Mouse (Mus musculus) embryo, embryonic 9.5 days (tissue): ENCODE data around the gene Sepsecs.
A peak's percentile ranks its signal among the peaks of the same experiment; 100 is the strongest.

Source experiments
- DNase-seq: peaks from one replicate; pipeline ENCODE4 v3.0.0-alpha.2; 2017; ENCODE audit errors: extremely low spot score

Sepsecs gene

DNA sequence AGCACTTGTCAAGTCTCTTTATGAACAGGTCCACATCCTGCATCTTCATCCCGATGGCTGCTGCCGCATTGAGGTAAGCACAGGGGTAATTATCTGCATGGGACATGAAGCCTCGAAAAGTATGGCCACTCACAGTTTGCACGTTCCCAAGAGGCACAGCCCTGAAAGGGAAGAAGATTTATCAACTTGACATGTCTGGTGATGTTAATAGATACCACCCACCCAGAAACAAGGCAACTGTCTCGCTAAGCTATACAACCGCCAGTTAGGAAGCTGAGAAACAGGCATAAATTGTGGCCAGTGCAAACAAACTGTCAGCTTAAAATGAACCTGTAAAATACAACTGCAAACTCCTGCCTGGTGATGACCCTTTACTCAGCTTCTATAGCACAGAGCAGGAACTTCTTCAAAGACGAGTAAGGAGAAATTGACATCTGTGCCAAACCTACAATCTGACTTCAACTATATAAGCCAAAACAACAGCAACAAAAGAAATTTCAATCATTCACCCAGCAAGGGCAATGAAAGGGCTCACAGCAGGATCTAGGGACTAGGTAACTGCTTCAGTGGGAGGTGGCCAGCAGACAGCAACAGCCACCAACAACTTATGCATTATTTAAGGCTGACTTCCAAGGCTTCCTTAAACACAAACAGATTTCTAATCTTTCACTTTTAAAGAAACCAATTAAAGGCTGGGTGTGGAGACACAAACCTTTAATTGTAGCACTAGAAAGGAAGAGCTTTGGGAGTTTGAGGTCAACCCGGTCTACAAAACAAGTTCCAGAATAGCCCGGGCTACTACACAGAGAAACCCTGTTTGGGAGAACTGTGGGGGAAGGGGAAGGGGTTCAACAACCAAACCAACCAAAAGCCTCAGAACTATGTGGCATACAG, 25.3 kb downstream of the Sepsecs start:
- DNase-seq: peak; percentile 33

DNA sequence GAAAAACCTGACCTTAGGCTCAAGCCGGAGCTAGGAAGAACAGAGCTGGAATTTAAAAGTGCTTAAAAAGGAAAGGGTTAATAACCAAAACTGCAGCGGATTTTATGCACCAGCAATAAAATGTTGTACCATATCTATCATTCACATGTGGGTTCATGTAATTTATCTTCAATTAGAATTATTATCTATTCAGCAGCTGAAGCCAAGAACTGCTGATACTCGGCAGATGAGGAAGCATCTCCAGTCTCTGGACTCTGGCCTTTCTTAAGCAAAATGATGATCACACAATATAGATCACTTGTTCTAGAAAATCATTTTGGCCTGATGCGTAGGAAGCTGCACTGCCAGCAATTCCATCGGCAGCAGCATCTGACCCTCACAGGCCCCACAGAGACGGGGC, 27.8 kb downstream of the Sepsecs start:
- no peak for DNase-seq

DNA sequence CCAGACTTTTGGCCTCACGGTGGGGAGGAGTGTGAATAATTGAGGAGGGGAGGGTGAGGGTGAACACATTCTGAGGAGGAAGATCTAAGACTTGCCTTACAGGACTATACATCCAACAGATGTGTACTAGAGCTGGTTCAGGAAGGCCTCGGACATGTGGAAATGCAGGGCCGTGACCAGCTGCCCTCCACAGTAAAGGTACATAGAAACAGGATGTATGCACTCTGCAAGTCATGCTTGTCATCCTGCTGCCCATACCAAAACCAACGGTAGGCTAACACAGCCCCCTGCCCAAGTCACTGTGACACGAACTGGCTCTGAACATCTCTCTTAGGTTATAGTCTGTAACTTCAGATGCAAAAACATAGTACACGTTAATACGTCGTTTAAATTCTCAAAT, 30.6 kb downstream of the Sepsecs start:
- no peak for DNase-seq

DNA sequence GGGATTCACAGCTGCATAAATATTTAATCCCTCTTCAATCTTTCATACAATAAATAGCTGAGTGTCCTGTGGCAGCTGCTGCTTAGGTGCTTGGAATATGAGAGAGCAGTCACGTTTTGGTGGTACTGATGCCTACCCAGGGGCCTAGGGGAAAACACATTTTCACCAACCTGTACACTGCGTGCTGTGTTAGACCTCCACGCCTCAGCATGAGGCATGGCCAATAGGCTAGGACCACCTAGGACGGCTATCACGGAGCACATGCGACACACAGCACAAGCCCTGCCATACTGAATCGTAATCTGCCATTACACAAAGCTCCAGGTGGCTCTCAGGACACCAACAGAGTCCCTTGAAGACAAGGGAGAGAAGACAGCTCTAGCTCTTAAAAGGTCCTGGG, 31.5 kb downstream of the Sepsecs start:
- no peak for DNase-seq

DNA sequence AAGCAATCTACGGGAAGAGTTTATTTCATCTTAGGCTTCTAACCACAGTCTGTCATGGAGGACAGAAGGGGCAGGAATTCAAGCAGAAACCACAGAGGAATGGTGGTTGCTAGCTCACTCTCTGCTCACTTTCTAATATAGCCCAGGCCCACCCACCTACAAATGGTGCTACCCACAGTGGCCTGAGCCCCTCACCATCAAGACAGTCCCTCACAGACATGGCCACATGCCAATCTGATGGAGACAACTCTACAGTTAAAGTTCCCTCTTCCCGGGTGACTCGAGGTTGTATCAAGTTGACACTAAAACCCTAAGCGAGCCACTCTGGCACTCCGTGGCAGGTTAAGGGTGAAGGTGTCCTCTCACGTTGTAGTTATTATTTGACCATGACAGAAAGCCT, 32.6 kb downstream of the Sepsecs start:
- DNase-seq: no peak

DNA sequence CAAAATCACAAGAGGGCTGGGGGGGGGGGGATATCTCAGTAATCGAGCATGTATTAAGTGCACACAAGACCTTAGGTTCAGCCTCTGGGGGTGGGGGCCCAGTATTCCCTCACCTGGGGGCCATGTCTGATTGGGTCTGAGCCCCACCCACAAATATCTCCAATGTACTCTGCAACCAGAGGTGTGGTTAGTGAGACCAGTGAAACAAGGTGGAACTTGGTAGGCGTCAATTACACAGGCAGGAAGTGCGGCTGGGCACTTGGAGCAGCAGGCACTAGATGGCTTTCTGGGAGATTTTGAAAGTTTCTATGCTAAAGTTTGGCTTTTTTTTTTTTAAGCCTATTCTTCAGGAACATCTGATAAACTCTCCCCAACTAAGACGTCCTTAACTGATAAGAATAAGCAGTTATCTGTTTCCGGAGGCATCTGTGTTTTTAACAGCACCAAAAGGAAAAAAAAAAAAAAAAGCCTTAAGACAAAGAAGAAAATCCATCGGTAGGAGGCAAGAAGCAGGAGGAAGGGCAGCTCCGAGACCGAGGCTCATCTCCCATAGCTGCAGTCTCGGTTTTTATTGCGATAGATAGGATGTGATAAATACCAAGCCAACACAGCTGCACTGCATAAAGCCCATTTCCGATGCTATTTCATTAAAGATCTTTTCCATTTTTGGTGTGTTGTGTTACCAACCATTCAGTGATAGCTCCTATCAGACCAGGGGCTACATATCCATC, 33.3 kb downstream of the Sepsecs start:
- no peak for DNase-seq

DNA sequence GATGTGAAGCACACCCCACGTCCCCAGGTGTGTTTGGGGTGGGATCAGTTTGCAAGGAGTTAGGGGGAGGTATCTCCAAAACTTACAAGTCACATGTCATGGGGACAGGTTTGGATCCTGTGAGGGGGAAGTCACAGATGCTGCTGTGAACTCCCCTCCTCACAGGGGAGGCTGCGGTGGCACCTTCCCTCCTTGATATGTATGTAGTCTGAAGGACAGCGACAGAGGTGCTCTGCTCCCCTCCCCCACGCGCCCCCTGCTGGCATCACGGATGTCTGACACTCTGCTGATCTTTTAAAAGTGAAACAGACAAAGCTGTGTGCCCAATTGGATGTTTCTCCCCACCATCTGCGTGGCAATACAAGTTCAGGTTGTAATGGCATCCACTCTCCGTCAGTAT, 35.5 kb downstream of the Sepsecs start:
- DNase-seq: peak; percentile 53

DNA sequence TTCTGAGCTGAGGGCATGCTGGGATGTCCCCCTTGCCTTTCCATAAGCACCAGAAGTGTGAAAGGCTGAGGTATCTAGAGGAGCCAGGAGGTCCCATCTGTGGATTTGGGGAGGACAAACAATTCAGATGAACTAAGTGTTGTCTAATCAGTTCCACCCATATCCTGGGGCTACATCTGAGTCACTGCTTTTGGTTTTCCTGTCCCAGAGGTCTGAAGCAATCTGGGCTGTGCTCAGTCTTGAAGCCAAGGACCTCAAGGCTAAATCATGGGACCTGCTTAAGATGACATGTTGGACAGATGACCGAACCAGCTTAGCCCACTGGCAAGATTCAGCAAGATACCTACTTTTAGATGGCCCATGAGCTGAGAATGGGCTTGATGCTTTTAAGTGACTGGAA, 39.0 kb downstream of the Sepsecs start:
- no peak for DNase-seq

DNA sequence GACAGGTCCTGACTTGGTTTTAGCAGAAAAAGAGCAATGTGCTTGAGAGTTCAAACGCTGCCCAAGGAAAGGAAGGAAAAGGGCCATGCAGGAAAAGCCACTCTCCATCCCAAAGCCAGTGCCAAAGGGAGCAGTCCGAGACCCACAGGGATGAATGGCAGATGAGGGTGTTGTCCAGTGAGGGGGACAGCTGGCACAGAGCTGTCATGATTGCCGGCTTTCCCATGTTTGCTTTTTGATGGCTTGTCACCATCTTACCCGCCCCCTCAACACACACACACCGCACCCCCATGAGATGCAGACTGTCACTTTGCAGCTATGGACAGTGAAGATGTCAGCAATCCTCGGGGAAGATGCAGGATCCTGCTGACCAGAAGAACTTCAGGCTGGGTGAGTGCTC, 40.3 kb downstream of the Sepsecs start:
- no peak for DNase-seq

DNA sequence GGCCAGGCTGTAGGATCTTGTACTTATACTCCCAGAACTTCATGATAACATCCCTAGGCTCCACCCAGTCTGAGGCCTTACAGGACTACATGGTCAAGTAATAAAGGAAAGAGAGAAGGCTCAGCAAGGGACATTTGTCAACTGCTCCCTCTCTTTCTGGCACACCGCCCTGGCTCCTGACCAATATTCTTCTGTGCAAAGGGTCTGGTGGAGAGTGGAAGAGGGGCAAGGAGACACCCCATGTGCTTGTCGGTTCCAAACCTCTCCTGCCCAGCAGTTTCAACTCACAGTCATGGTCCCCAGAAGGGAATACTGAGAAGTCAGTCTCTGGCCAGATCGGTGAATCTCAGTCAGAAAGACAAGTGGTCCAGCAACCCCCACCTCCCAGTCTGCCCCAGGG, 40.7 kb downstream of the Sepsecs start:
- DNase-seq: no peak

DNA sequence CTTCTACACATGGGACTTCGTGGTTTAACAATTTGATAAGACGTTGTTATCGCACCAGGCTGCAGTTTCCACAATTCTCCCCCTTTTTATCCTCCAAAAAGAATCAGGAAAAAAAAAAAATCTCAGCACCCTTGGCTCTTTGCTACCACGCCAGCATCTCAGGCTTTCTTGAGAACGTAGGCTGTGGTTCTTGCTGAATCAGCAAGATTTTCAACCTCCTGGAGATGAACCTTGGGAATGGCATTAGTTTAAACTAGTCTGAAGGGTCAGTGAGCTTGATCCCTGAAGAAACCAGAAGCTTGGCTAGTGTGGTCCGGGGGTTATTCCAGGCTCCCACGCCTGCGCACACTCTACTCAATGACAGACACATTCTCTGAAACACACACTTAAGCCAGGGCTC, 41.8 kb downstream of the Sepsecs start:
- DNase-seq: no peak

DNA sequence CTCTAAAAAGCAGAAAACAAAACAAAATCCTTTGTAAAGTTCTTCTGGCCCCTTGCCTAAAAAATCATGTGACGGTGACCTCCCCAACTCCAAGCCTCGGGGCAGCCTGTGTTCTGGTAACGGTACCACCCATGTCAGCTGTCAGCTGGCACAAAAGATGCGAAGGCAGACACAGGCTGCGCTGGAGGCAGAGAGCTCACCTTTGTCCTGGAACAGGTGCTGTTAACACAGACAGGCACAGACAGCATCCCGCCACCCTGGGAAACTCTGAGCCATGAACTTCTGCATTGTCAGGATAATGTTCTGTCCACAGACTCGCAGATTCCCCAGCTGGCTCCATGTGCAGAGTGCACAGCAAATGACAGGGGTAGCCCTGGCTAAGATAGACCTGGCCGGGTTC, 43.4 kb downstream of the Sepsecs start:
- no peak for DNase-seq

DNA sequence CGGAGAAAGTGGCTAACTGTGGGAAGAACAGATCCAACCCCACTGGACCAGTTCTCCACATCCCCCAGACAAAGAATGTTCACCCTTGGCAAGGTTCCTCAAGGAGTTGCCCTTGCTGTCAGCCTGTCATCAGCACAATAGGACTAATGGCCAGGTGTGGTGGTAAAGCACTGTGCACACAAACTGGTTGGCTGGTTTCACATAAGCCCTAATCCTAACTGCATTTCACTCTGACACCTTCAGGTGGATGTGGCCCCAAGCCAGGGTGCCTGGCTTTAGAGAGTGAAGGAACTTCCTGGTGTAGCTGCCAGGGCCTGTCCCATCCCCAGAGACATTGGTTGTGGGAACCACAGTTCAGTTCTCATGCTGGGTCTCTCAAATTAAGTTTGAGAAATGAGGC, 44.6 kb downstream of the Sepsecs start:
- no peak for DNase-seq

DNA sequence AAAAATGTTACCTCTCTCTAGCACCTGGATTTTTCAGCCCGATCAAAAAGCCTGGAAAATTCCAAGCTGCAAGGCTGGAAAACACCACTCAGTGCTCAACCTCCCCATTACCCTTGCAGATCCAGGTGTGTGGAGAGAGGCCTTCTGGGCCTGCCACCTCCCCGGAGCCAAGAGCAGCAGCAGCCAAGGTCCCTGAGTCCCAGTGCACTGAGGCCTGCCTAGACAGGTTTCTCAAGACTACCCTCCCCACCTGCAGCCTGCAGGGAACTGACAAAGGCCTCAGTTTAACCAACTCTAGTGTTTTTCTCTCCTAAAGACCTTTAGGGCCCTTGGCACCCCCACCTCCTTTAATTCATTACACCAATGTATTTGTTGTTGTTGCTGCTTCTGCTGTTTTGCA, 46.4 kb downstream of the Sepsecs start:
- no peak for DNase-seq

DNA sequence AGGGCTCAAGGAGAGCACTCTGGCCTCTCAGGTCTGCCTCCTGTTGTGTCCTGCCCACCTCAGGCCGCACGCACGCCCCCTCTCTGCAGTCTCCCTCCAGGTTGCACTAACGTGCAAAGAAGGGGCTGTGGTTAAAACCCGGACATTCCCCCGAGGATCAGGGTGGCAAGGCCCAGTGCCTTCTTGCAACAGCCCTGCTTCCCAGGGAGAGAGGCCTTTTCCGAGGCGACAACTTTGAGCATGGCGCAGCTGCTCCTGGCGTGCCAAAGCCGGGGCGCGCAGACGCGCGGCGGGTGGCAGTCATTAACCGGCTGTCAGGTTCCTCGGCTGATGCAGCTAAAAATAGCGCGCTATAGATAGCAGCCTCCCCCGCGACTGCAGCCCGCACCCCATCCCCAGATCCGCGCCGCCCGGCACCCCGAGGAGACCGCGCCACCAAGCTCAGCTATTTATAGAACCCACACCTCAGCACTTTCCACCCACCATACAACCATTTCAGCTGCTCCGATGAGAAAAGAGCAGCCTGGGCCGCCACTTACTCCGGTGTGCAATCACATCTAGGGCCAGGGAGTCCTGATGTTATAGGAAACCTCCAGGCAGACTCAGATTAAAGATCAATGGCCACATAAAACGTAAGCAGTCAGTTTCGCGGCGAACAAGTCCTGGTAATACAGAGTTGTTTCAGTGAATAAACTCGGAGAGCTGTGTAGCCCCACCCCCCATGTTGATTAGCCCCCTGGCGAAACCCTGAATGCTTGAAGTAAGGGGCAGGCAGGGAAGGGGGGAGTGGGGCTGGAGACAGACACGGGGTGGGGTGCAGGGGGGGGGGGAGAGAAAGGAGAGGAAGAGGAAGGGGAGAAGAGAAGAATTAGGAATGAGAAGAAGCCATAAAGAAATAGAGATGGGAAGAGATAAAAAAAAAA, 50.9 kb downstream of the Sepsecs start:
- peak; percentile 47 for DNase-seq

DNA sequence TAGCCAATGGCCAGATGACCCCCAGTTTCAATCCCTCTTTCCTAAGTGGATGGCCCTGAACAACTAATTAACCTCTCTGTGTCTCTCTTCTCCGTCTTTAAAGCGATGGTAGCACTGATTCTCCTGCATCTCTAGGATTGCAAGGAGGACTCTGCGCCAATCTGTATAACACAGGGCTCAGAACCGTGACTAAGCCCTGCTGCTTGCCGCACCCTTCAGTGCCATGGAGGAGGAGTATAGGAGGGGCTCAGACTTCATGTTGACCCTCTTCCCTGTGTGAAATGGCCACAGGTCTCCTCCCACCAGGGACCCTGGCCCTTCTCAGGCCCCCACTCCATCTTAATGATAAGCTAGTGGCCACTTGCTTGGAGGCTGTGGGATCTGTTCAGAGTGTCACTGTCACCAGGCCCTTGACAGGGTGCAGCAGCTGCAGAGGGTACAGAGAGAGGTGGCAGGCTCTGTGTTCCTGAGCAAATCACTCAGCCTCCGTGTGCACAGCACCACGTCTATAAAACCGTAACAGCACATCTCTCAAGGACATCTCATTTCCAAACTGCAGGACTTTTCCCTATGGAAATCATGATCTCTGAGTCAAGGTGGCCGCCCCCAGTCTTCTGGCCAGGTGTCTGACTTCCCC, 51.7 kb downstream of the Sepsecs start:
- DNase-seq: no peak

DNA sequence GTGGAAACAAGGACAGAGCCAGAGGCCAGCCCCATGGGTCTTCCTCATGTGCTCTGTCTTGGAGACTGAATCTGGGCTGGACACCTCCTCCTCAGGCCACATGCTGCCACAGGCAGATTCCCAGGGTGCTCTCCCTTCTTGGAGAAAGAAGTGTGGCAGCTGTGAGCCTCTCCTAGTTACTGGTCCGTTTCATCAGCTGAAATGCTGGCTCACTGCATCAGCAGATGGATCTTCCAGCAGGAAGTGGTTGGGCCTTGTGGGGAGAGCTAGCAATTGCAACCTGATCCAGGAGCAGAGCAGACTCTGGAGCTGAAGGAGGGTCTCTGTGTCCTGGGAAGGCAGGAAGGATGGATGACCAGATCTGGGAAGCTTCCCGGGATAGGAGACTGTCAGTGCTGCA, 53.0 kb downstream of the Sepsecs start:
- peak; percentile 38 for DNase-seq

DNA sequence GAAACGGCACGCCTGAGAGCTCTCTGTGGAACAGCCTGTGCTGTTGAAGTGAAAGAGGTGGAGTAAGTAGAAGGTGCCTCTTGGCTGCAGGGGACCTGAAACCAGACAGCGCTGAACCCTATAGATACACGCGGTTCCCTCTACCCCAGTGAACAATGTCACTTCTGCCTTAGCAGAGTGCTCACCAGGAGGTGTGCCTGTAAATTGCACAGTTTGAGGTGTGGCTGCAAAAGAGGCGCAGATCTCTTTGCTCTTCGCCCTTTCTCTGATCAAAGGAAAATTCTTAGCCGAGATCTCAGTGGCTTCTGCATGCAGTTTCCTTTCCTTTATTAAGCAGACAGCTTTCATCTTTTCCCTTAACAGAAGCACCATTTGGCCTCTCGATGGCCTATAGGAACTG, 54.1 kb downstream of the Sepsecs start:
- no peak for DNase-seq

DNA sequence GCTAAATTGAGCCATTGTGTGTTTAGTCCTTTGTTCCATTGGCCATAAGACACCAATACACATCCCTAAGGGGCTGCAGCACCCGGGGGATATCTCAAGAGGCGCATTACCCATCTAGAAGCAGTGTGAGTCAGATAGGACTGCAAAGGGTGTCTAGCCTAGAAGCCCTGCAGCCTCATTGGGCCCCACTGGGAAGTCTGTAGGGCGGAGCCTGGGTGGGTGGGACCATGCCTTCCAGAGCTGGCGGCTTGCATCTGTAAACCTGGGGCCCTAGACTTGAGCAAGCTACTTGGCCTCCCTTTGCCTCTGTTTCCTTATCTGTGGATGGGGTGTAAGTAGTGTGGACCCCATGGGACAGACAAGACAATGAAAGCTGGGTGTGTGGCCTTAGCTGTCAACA, 54.8 kb downstream of the Sepsecs start:
- no peak for DNase-seq

DNA sequence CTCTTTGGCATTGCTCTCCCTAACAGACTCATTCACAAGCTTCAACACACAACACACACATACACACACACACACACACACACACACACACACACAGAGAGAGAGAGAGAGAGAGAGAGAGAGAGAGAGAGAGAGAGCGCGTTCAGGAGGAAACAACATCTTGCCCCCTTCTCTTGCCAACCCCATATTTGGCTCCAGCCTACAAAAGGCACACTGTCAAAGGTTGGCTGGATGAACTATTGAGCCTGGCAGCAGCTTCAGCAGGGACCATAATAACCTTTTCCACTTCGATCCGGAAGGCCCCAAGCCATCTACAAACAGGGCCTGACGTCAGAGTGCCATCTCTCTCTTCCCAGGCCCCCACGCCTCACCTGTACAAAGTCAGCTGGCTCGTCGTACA, 56.7 kb downstream of the Sepsecs start:
- no peak for DNase-seq

DNA sequence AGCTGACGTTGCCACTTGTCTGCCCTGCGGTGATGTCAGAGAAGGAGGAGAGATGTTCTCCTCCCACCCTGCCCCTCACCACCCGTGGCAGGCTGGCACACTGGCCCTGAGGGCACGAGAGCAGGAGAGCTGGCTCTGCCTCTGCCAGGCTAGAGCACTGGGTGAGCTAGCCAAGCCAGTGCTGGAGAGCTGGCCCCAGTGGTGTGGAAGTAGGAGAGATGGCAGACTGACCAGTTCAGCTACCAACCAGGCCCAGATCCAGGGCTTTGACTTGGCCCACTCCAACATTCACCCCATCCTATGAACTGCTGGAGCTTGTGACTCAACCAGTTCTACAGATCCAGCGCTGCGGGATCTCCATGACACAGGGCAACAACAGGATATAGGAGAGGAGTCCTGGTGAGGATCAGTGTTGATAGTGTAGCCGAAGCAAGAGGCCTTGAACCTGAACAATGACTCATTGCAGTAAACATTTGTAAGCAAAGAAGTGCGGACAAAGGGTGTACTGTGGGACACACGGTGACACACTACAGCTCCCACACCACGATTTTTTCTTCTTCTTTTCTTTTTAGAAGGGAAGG, 58.1 kb downstream of the Sepsecs start:
- DNase-seq: no peak
